Mouse (Mus musculus) adrenal gland, postnatal 10 days (tissue): ENCODE data around the gene Mettl7a3. TPM values are rescaled to one million over a fixed set of nuclear protein-coding genes. Genes with fewer than 3 reads are reported as not detected.
"Not testable (repeated sequence)": the region's sequence is repeated elsewhere in the genome, so short reads cannot be mapped to it uniquely, and the experiment has no call there.

Experiments
- DNase-seq: peaks from one replicate; pipeline ENCODE4 v3.0.0; 2021; ENCODE audit warnings: mixed read lengths
- long read RNA-seq, 2 experiments: library from polyadenylated mRNA; stranded (forward); transcript quantifications; one replicate each; pipeline ENCODE4 v2.0.0; 2021
- total RNA-seq, 2 experiments: library from RNA; stranded (reverse); gene quantifications; 2 replicates each; pipeline ENCODE4 v1.2.3; 2021

The Mettl7a3 gene
- total RNA-seq = under 1 TPM; 0.18 to 0.64 TPM
- long read RNA-seq, experiment 1 = 0 reads
- long read RNA-seq, experiment 2 = 0 reads

DNA sequence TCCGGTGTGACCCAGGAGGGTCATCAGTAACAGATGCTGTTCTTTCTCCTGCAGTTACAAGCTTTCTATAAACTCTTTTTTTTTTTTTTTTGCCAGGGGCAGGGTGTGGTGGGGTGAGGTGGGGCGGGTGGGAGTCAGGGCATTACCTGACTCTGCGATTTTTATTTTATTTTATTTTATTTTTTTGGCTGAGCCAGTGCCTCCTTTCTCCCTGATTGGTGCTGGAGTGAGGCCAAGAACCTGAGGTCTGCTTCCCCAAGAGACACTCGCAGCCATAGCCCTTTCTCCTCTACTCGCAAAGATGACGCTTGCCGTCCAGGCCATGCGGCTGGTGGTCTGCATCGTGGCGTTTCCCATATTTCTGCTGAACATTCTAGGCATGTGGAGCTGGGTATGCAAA lies at the start of gene Mettl7a3:
Gene Mettl7a3 (plus strand): TSS at position 301 of the 400 bp plus-strand sequence.
- no peak for DNase-seq

GRCm38 (mm10) chr15:100288980-100289379 lies 45.7 kb upstream of the Mettl7a3 start:
- no peak for DNase-seq

- DNase-seq = no peak
These were observed 43.9 kb upstream of the Mettl7a3 start for GRCm38 (mm10) chr15:100290858-100291257.

- no peak for DNase-seq
These were observed 42.4 kb upstream of the Mettl7a3 start for GRCm38 (mm10) chr15:100292326-100292725.

- DNase-seq = no peak
These were observed 36.9 kb upstream of the Mettl7a3 start for GRCm38 (mm10) chr15:100297856-100298255.

DNA sequence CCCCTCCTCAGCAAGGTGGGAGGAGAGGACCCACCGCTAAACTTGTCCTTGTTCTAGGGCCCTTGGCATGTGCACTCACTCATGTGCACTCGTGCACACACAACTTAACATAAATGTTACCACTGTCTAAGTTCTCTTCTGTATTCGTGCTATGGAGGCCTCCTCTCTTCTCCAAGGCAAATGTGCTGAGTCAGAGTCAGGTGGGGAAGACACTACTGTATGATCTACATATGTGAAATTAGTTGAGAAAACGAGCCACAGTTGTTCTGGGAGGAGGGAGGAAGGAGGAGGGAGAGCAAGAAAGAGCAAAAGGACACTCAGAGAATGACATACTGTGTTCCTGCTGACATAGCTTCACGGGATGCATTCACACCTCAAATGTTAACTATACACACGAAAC lies 34.2 kb upstream of the Mettl7a3 start:
- no peak for DNase-seq

DNA sequence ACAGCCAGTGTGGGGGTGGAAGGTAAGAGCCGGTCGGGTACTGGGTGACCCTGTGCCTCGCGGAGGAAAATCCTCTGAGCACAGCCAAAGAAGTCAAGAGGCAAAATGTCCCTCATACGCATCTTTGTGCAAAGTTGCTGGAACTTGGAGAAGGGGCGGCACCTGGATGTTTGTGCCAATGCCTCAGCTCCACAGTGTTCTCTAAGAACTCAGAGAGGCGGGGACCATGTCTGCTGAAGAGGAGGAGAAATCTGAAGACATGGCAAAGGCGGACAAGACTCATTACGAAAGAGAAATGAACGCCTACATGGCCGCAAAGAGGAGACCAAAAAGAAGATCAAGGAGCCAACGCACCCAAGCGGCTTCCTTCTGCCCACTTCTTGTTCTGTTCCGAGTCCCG lies 33.2 kb upstream of the Mettl7a3 start:
- DNase-seq = peak; percentile 38

- no peak for DNase-seq
These were observed 31.2 kb upstream of the Mettl7a3 start for GRCm38 (mm10) chr15:100303428-100304018.

GRCm38 (mm10) chr15:100304019-100304991 lies 30.4 kb upstream of the Mettl7a3 start, which contains the start of gene Mettl7a1:
Gene Mettl7a1 (plus strand): TSS chr15:100304140.
- peak; percentile 89 for DNase-seq

DNA sequence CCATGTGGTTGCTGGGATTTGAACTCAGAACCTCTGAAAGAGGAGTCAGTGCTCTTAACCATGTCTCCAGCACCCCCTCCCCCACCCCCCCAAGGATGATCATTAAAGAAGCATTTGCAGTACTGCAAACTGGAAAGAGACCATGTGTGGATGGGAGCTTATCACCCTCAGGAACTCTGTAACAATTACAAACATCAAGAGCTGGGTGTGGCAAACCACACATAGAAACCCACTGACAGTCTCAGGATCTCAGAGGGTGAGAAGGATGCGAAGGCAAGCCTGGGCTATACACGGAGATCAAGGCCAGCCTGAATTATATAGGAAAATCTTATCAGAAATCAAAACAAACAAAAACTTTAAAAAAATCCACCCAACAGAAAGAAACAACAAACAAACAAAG lies 28.5 kb upstream of the Mettl7a3 start:
- DNase-seq = no peak

GRCm38 (mm10) chr15:100307438-100308096 lies 27.2 kb upstream of the Mettl7a3 start:
- peak; percentile 23 for DNase-seq

- DNase-seq = no peak
These were observed 22.4 kb upstream of the Mettl7a3 start for GRCm38 (mm10) chr15:100312346-100312745.

- no peak for DNase-seq
These were observed 20.1 kb upstream of the Mettl7a3 start for GRCm38 (mm10) chr15:100314448-100315145.

DNA sequence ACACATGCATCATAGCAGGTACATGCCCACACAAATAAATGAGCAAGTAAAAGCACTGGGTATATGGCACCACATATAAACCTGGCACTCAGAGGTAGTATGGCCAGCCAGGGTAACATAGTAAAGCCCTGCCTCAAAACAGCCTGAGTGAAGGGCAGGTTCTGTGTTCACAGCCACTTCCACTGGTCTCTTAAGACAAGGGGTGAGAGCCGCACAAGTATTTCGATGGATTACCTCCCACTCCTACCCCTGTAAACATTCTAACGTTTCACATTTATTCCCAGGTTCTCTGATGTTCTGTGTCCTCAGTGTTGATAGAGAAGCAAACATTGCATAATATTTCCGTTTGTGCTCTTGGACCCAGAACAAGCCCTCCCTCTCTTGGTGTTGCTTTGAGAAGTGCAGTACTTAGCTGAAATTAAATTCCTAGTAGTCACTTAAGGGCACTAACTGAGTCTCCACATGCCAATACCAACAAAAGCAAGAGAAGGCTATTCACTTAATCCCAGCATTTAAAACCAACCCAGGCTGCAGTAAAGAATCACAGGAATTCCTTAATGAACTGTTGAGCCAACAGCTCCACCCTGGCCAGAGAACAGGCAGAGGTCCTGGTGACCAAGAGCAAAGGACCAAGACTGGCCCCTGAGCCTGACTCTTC lies 16.6 kb upstream of the Mettl7a3 start:
- not testable (repeated sequence) for DNase-seq

DNA sequence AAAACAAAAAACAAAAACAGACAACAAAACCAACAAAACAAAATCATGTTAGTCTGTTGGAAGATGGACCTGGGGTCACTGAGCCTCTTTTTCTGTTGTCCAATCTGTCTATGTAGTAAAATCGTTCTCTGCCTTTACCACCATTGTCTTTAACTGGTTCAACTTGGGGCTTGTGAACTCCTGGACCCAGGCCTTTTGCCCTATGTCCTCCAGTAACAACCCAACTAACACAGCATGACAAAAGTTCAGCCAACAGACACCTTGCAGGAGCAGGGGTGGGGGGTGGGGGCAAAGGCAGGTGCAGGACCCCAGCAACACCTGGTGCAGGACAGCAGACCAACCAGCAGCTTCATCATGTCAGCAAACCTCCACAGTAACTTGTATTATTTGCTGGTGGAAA lies 14.8 kb upstream of the Mettl7a3 start:
- no peak for DNase-seq

DNA sequence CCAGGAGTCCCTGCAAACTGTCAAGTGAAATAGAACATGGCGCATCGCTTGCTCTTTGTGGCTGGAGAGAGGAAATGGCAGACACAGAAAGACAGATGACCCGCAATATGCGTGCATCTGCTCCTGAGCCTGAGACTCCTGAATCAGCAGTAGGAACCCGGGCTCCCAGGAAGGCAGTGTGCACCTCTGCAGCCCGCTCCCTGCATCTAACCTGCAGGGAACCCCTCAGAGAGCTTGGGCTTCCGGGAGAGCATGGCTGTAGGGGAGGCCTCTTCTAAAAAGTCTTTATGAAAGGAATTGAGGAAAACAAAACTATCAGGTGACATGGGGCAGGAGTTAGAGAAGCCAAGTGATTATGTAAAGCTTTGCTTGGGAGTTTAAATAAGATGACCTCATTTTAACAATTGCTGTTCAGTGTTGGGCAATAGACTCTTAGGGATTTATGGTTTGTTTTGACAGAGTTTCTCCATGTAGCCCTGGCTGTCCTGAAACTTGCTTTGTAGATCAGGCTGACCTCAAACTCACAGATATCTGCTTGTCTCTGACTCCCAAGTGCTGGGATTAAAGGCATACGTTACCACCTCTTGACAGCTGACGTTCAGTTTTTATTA lies 14.3 kb upstream of the Mettl7a3 start:
- peak; percentile 21 for DNase-seq

DNA sequence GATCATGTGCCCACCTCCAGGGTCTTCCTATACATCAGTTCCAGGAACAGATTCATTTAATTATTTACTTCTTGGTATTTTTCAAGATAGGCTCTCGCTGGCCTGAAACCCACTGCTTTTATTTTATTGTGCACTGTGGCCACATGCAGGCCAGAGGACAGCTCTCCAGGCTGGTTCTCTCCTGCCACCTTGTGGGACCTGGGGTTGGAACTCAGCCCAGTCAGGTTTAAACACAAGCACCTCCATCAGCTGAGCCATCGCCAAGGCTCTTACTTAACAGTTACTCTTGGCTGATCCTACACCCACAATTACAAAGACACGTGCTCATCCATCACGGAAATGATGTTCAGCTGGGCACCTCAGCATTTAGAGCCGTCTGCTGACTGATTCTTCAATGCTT lies 13.6 kb upstream of the Mettl7a3 start:
- DNase-seq = peak; percentile 77

DNA sequence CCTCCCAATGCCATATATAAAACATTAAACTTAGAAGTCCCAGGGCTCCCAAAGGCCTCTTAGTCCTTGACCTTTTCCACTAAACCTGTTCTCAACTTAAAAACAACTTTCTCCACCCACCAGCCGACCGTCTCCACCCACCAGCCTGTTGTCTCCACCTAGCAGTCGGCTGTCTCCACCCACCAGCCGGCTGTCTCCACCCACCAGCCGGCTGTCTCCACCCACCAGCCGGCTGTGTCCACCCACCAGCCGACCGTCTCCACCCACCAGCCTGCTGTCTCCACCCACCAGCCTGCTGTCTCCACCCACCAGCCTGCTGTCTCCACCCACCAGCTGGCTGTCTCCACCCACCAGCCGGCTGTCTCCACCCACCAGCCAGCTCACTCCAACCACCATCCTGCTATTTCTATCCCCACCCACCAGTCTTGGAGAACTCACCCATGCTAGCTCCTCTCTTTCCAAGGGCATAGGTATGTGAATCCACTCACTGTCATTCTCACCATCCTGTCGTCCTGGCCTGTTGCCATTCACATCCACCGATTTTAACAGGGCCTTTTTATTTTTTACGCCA lies 10.6 kb upstream of the Mettl7a3 start:
- peak; percentile 24 for DNase-seq

- DNase-seq = no peak
These were observed 9.5 kb upstream of the Mettl7a3 start for GRCm38 (mm10) chr15:100325235-100325634.

GRCm38 (mm10) chr15:100328089-100328488 lies 6.6 kb upstream of the Mettl7a3 start:
- DNase-seq = not testable (repeated sequence)

- DNase-seq = not testable (repeated sequence)
These were observed 5.4 kb upstream of the Mettl7a3 start for GRCm38 (mm10) chr15:100329336-100329735.
